Mouse (Mus musculus) left cerebral cortex, postnatal 14 days (tissue): ENCODE results near the gene Cdh26. TPM values are rescaled to one million over a fixed set of nuclear protein-coding genes. Genes with fewer than 3 reads are reported as not detected.
A peak's percentile ranks its signal among the peaks of the same experiment; 100 is the strongest.

Source experiments
- DNase-seq, 2 experiments: peaks; one replicate each; pipeline ENCODE4 v3.0.0; 2021 to 2022; ENCODE audit warnings: low spot score in 2 of 2, mixed read lengths in 1 of 2
- intact Hi-C: fragments of 180-260 bp; cut with DNase I; formaldehyde crosslinking; loops from one replicate; pipeline ENCODE4 v1.15.1; 2025
- long read RNA-seq, 2 experiments: library from polyadenylated mRNA; stranded (forward); transcript quantifications; one replicate each; pipeline ENCODE4 v2.0.0; 2021
- total RNA-seq, 2 experiments: library from RNA; stranded (reverse); gene quantifications; 2 replicates each; pipeline ENCODE4 v1.2.3; 2021

Gene Cdh26
- under 1 TPM; 0.21 to 0.31 TPM for total RNA-seq
- long read RNA-seq, experiment 1, partial matches to known transcripts, result 0 of 1 reads
- long read RNA-seq, experiment 1, other reads (novel, unspliced or antisense), result 1 of 1 reads
- long read RNA-seq, experiment 2, partial matches to known transcripts, result 1 of 1 reads
- long read RNA-seq, experiment 2, other reads (novel, unspliced or antisense), result 0 of 1 reads

DNA sequence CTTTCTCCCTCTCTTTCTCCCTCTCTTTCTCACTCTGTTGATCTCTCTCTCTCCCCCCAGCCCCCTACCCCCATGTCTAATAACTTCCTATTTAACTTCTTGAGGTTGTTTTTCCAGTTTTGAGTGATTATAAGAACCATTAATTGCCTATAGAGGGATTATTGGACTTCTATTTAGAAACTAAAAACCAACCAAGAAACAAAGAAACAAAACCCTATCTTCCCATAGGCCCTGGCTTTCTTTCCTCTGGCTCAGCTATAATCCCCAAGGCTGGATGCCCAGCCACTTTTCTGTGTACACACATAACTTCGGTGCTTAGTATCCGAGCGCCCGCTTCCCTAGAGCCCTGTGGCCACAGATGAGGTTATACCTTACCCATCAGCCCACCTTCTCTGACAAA, at the start of gene Cdh26:
Gene Cdh26, plus strand, starts transcription at position 301 of the 400 bp plus-strand sequence.
- DNase-seq, result no peak
- intact Hi-C loops, result loop anchor here (5.0 to 10.0 kb wide), 2 partner anchors 77 to 1445 kb away; no protein-coding TSS in a partner anchor

DNA sequence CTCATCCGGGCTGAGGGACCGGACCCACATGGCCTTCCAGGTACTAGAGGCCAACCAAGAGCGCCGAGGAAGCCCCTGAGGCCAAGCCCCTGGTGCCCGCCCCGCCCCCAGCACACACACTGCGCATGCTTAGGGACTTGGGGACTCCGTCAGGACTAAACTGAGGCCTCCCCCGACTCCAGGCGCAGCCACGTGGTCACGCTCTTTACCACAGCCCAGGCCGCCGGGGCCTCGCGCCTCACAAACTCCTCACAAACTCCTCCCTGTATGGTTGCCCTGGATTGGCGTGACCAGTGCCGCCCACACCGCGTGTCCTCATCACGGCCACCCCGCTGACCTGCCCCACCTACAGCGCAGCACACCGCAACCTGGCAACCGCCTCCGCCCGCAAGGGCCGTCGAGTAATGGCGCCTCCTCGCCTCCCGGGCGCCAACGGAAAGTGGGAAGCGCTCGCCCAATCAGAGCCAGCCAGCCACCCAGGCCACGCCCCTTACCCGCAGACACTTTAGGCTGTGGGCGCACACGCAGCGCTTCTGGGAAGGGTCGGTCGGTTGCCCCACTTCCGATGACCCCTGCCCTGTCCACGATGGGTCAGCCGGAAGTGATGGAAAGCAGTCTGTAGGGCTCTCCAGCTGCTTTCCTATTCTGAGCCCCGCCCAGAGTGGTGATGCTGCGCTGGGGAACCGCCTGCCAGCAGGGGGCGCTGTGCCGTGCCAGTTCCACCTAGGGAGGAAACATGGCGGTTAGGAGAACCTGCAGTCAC, 23.1 kb upstream of the Cdh26 start, which contains the start of gene Sycp2:
Gene Sycp2, minus strand, starts transcription at position 633 of the 763 bp plus-strand sequence.
- no peak for DNase-seq
- intact Hi-C loops, result no loop called here

- intact Hi-C loops, result no loop called here
- DNase-seq, result no peak
Observed at GRCm38 (mm10) chr2:178409024-178409423, 21.3 kb upstream of the Cdh26 start.

DNA sequence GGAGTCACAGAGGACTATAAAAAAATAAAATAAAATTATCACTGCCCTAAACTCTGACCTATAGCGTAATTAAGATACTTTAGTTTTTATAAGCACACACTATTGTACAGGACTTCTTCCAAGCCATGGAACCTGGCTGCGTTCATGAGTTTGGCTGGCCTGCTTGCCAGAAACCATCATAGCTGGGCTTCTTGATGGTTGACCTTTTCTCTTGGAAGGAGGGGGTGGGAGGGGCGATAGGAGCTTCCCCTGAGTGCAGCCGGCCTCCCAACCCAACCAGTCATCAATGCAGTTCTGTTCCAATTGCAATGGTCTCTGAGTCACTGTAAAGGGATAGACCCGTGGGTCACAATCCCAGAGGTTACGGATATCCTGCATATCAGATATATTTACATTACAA, 20.0 kb upstream of the Cdh26 start:
- DNase-seq, result no peak
- intact Hi-C loops, result no loop called here

DNA sequence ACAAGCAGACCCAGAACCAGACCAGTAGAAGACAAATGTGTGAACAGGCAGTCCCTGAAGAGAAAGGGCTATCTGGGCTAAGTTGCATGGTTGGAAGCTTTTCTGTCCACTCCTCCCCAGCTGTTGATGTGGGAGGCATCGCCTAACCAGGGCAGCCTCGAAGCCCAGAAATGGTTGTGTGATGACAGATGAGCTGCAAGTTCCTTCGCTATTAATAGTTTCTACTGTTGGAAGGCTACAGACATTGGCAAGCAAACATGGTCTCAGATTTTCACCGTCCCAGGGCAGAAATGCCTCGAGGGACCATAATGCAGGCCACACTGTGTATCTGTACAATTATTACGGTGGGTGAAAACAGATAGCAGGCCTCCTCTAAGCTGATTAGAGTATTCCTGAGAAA, 17.7 kb upstream of the Cdh26 start:
- intact Hi-C loops, result no loop called here
- DNase-seq, result peak; percentile 47 to 79

GRCm38 (mm10) chr2:178413081-178413480, 17.2 kb upstream of the Cdh26 start:
- intact Hi-C loops, result no loop called here

GRCm38 (mm10) chr2:178413481-178414260, 16.7 kb upstream of the Cdh26 start:
- peak; percentile 55 to 63 for DNase-seq
- intact Hi-C loops, result no loop called here

More at GRCm38 (mm10) chr2:178413081-178413480, 17.2 kb upstream of the Cdh26 start:
- no peak for DNase-seq

DNA sequence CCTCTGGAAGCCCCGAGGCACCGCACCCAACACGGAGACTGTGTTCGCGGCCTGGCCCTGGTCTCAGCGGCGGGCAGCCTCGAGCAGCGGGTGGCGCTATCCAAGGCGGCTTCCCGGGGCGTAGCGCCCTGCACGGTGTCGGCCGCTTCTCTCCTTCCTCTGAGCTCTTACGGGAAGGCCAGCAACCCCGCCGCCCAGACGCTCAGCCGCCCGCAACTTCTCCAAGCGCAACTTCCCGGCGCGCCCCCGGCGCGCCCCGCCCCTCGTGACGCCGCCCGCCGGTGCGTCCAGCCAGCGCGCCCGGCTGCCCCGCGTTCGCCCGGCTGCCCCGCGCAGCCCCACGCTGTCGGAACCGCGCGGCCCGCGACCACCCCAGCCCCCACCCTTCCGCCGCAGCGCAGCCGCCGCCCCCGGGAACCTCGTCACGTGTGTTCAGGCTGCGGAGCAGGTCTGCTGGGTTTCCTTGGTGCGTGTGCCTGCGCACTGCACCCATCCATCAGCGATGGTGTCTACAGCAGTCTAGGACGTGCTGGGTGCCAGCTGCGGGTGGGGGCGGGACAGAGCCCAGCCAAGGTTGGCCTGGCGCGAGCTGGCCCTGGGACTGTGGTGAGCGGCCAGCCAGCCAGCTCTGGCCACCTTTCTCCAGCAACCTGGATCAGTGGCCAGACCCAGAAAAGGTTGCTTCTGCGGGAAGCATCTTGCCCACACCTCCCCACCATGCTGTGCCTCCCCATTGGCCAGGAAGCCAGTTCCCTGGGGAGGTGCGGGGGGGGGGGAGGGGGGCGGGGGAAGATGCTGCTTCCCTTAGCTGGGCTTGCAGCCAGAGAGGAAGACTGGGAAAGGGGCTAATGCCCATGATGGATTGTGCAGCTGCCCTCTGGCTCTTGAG, 15.8 kb upstream of the Cdh26 start, which contains the start of the genes Ppp1r3d and Fam217b:
Gene Ppp1r3d, minus strand, starts transcription at position 212 of the 889 bp plus-strand sequence.
Gene Fam217b, plus strand, starts transcription at position 264 of the 889 bp plus-strand sequence.
- intact Hi-C loops, result no loop called here
- peak; percentile 63 to 74 for DNase-seq

- intact Hi-C loops, result no loop called here
- no peak for DNase-seq
Observed at GRCm38 (mm10) chr2:178415150-178415448, 15.2 kb upstream of the Cdh26 start.

DNA sequence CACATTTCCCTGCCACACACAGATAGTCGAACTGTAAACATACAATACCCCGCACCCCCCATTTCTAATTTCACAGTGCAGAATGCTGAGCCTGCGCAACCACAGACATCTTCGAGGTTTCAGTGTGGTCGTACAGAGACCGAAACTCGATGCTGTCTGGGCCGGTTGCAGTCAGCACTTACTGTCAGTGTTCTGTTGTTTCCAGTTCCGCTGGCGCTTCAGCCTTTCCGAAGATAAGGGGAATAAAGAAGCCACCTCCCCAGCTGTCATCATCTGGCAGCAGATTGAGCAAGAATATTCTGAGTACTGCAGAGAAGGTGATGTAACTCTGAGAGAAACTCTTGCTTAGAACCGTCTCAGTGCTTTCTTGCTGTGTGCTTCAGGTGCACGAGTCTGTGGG, 13.9 kb upstream of the Cdh26 start:
- no peak for DNase-seq
- intact Hi-C loops, result no loop called here

GRCm38 (mm10) chr2:178416970-178417369, 13.4 kb upstream of the Cdh26 start:
- DNase-seq, result peak in 1 of 2 experiments; percentile 2
- intact Hi-C loops, result no loop called here

GRCm38 (mm10) chr2:178420576-178420975, 9.8 kb upstream of the Cdh26 start:
- DNase-seq, result peak in 1 of 2 experiments; percentile 1
- intact Hi-C loops, result no loop called here

- peak in 1 of 2 experiments; percentile 2 for DNase-seq
- intact Hi-C loops, result no loop called here
Observed at GRCm38 (mm10) chr2:178421603-178422002, 8.7 kb upstream of the Cdh26 start.

GRCm38 (mm10) chr2:178422186-178422585, 8.1 kb upstream of the Cdh26 start:
- peak in 1 of 2 experiments; percentile 1 for DNase-seq
- intact Hi-C loops, result no loop called here

- peak in 1 of 2 experiments; percentile 1 for DNase-seq
- intact Hi-C loops, result no loop called here
Observed at GRCm38 (mm10) chr2:178423223-178423622, 7.1 kb upstream of the Cdh26 start.

DNA sequence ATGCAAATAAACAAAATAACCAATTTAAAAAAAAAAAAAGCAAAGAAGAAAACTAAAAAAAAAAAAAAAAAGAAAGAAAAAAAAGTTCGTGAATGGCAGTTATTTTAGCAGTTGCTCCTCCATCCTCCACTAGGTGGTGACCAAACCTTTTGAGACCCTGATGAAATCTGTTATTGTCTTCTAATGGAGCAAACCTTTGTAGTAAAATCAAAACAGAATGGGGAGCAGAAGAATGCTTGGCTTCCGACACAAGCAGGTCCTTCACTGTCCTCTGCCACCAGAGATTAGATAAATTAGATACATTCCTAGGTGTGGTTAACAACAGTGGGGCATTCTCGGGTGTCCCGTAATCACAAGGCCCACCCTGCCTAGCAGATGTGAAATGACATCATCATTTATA, 4.1 kb upstream of the Cdh26 start:
- intact Hi-C loops, result no loop called here
- DNase-seq, result peak; percentile 63 to 71

DNA sequence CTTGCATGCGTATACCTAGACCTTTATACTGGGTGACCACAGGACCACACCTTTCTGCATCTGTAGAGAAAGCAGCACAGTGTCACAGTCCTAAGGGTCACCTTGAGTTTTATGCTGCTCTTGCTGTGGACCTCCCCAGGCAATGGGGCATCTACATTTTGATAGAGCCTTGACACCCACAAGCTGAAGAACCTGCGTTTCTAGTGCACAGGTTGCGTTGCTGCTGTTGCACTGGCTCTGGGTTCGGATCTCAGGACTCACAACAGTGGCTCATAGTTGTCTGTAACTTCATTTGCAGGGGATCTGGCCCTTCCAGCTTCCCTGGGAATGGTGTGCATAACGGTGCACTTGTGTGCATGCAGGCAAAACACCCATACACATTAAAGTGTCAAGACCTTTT, 3.1 kb upstream of the Cdh26 start:
- no peak for DNase-seq
- intact Hi-C loops, result no loop called here

- no peak for DNase-seq
- intact Hi-C loops, result no loop called here
Observed at GRCm38 (mm10) chr2:178428183-178428582, 2.1 kb upstream of the Cdh26 start.

- intact Hi-C loops, result no loop called here
- DNase-seq, result no peak
Observed at GRCm38 (mm10) chr2:178428676-178429075, 1.7 kb upstream of the Cdh26 start.
